Mouse (Mus musculus) layer of hippocampus, postnatal 25 days (tissue): Measurements from ENCODE around the gene Ahcyl1. TPM values are rescaled to one million over a fixed set of nuclear protein-coding genes. Genes with fewer than 3 reads are reported as not detected.

Experiments
- DNase-seq, 2 experiments: peaks; one replicate each; pipeline ENCODE4 v3.0.0; 2022; ENCODE audit warnings: mixed read lengths in 2 of 2, low spot score in 1 of 2; ENCODE audit errors: extremely low spot score in 1 of 2
- total RNA-seq, 2 experiments: library from RNA; stranded (reverse); gene quantifications; 2 replicates each; pipeline ENCODE4 v1.2.3; 2021

The Ahcyl1 gene
- total RNA-seq, 2 experiments from 2014 or later, result 333 to 340 TPM

DNA sequence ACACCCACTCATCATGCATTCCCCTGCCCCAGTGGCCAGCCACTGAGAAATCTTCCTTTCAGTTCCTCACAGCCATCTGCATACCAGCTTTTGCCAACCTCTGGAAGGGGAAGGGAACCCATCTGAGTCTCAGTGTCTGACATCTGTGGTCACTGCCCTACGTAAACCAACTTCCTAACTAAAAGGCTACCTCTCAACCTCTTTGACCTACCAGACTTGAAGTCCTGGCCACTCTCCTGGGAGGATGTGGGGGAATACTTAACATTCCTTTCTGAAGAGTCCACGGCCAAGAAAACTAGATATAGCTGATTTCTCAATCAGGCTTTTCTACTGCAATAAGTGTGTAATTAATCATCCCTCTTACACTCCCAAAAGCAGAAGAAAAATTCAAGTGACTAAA, 9.8 kb upstream of the Ahcyl1 start:
- no peak for DNase-seq

DNA sequence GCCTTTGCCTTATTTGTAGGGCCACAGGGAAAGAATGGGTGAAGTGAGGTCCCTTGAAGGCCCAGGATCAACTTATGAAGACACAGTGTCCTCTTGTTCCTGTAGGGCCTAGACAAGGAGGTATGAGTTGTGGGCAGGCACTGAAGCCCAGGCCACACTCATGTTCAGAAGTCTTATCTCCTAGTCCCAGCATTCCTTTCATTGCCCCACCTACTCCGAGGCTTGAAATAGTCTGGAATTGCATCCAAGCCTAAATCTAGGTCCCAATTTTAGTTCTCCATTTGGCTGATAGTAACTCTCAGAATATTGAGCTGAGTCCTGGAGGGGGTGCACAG, 8.0 kb upstream of the Ahcyl1 start:
- no peak for DNase-seq

DNA sequence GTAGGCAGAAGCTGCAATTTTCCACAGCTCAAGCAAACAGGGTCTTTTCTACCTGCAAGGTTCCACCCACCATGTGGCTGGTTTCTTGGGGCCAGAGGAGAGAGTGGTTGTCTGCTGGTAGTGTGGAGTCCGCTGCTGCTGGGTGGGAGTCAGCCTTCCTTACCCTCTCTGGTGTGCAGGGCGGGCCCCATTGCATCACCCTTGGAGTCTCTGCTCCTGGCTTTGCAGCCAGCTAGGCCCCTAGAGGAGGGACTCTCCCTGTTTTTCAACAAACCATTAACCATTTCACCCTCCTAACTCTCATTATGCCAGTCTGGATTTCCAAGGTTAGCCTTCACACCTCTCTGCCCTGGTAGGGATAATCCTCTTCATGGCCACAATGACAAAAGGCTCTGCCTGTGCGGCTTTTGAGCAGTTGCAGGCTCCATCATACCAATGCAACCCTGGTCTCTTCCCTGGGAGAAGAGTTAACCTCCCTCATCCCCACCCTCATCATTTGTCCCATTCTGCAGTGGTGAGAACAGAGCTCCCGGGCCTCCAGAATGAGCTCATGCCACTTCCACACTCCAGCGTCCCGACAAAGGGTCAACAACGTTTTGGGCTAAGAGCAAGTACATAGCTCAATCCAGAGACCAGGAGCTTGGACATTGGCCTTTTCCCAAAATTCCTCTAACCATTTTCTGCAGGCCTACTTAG, 7.5 kb upstream of the Ahcyl1 start:
- no peak for DNase-seq

GRCm38 (mm10) chr3:107701767-107702394, 5.5 kb upstream of the Ahcyl1 start:
- DNase-seq, result no peak

DNA sequence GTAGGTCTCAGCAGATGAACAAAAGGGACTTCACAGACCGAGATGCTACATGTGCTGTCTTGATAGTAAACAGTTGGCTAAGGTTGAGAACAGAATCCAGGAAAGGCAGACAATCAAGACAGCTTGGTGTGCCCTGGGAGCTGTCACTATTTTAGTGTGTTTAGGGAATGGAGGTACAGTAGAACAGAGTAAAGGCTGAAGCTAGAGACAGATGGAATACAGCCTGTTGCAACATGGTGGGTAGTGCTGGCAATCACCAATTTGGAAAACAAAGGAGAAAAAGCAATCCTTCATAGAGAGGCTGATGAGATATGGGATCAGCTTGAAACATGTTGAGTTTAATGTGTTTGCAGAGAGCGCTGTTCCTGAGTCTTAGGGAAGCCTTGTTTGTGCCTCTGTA, 4.3 kb upstream of the Ahcyl1 start:
- no peak for DNase-seq

GRCm38 (mm10) chr3:107696910-107697309, 550 bp upstream of the Ahcyl1 start:
- no peak for DNase-seq

DNA sequence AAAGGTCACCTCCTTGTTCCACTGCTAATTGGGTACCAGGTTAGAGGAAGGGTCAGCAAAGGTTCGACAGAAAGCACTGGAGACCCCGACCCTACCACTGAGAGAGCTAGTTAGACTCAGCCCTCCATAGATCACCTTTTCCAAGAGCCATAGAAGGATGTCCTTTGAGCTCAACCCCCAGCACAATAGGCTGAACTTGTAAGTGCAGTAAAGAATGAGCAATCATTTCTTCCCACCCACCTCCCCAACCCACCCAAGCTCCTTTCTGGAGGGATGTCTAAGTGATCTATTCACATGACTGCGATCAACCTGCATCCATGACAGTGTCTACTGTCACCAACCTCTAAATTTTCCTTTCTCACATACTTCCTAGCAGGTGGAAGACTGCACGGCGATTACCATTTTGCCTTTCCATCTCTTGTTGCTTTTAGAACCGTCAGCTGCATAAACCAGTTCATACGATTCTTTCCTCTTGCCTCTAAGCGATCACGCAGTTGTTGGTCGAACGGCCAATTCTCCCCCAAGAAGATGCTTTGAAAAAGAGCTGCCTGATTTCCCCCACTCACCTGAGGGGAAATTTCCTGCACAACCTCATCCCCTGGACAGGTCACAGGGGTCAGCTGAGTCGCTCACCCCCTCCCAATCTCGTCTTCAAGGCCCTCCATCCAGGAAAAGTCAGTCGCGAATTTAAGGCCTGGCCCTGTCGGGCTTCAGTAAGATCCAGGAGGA, 977 bp downstream of the Ahcyl1 start:
- peak in 1 of 2 experiments; percentile 11 for DNase-seq

- DNase-seq, result no peak
These were observed 2.0 kb downstream of the Ahcyl1 start for GRCm38 (mm10) chr3:107694256-107694900.

DNA sequence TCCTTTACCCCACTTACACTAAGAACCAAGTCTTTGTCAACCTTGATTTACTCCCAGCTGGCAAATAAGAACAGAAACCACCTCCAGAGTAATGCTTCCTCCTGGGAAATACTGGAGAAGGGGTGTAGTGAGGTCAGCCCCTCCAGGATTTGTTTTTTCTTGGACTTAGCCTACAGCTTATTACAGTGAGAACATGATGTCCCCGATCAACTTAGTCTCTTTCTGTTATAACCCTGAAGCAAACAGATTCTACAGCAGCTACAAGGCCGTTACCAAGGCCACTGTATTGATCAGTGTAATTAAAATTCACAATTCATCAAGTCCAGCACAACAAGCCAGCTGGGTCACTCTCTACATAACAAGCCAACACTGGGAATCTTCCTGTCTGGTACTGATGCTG, 6.0 kb downstream of the Ahcyl1 start:
- no peak for DNase-seq

GRCm38 (mm10) chr3:107689245-107689644, 7.1 kb downstream of the Ahcyl1 start:
- no peak for DNase-seq

- DNase-seq, result no peak
These were observed 8.1 kb downstream of the Ahcyl1 start for GRCm38 (mm10) chr3:107688236-107688635.

- no peak for DNase-seq
These were observed 9.9 kb downstream of the Ahcyl1 start for GRCm38 (mm10) chr3:107686276-107686977.

- no peak for DNase-seq
These were observed 10.7 kb downstream of the Ahcyl1 start for GRCm38 (mm10) chr3:107685652-107686051.

DNA sequence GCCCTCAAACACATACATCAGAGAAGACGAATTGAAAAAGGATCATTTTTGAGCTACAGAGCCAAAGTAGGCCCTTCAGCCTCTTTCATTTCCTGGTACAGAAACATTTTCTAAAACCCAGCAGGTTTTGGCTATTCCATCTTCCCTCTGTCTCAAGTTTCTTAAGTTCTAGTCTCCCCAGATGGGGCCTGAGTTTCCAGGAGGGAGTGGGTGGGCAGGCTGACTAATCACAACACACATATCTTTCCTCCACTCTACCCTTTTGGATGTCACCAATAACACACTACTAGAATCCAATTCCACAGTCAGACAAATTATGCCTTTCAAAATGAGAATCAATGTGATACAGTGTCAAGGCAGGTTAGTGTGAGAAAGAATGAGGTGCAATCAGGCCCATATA, 12.8 kb downstream of the Ahcyl1 start:
- no peak for DNase-seq

DNA sequence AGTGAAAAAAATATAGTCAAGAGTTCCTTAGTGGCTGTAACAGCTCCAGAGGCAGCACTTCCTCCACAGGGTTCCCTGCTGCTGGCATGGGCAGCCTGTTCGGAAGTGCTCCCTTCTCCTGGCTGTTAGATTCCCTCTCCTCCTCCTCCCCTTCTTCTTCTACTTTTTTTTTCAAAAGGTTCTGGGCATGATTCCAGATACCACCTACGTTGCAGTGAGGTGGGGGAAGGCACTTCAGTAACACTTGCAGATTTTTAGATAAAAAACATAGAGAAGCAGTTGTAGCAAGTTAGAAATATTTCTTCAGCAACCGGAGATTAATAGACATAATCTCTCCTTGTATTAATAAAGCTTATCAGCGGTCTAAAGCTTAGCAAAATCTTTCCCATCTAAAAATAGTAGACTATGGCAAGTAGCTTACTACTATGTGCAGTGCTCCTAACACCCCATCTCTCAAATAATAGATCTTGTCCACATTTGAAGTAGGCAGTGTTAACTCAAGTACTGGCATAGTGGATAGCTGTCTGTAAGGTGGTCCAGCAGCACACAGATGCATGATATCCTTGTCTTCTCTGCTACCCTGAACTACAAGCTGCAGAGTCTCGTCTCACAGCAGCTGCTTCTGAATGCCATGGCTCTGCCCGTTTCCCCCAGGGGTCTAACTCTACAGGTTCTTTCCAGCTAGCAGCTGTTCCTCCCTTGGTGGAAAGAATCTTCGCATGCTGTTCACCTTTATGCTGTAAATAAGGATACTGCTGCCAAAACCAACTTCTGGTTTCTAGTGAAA, 15.4 kb downstream of the Ahcyl1 start:
- no peak for DNase-seq

DNA sequence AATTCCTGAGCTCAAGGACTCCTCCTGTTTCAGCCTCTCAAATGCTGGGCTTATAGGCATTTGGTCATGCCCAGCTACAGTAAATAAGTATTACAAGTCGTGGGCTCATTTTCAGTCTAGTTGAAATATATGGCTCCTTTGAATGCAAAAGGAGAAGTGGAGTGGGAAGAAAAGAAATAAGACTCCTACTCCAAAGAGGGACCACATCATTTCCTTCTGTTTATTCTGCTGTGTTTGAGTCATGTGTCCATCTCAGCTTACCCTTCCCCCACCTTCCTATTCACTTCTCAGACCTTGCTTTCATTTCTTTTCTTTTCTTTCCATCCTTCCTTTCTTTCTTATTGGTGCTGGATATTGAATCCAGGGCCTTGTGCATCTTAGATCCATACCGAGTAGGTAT, 24.9 kb downstream of the Ahcyl1 start:
- DNase-seq, result no peak

- no peak for DNase-seq
These were observed 25.9 kb downstream of the Ahcyl1 start for GRCm38 (mm10) chr3:107670500-107670899.

- DNase-seq, result no peak
These were observed 27.6 kb downstream of the Ahcyl1 start for GRCm38 (mm10) chr3:107668786-107669185.

- no peak for DNase-seq
These were observed 28.9 kb downstream of the Ahcyl1 start for GRCm38 (mm10) chr3:107667426-107667825.

DNA sequence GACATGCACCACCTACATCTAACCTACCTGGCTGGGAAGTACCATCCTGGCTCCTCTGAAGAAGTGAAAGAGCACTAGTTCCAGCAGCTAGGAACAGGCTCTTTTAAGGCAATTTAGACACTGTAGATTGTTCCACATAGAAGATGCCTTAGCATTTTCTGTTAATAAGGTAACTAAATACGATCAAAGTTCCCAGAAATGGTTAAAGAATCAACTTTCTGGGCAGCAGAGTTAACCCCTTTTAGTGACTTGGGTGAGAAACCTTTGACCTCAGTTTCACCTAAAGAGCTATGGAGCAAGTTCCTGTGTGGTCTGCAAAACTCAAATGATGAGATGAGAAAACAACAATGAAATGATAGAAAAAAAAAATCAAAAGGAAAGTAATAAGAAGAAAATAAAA, 31.7 kb downstream of the Ahcyl1 start:
- no peak for DNase-seq
